ENCODE assay signal across 14 mouse cellular contexts in the genomic region with DNA sequence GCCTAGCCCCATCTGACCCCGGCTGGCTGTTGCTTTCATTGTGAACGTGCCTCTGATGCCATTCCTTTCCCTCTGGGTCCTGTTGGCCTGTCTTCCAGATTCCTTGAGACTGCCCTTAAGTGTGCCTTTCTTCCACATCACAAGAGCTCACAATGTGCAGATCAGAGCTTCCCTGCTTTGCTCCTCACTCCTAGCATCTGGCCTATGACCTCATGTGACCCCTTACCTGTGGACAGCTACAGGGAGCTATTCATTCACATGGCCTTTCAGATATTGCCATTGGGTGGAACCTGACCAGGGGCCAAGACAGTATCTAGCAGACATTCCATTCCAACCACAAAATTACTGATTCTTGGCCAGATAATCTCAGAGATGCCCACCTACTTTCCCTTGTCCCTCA.
"Had no signal": no experiment of that assay in that cellular context is flagged by ENCODE, and none has a peak within 500 bp of the region (broad histone marks: within the 10 kb centered on the region; RNA-seq: fewer than 3 reads in every experiment).

No protein-coding gene starts in this region.

- H3K4me3 ChIP-seq: megakaryocyte, embryonic 14.5 days; midbrain, embryonic 10.5 days; midbrain, embryonic 13.5 days; myocyte; neural tube, embryonic 13.5 days had no signal

- H3K27ac ChIP-seq: liver, embryonic 14.5 days; midbrain, embryonic 10.5 days; midbrain, embryonic 13.5 days; neural tube, embryonic 13.5 days had no signal

- DNase-seq: kidney, adult 18-20 months; kidney, postnatal 14 days; kidney, postnatal 4 days; layer of hippocampus, adult 9-11 months; thymus, adult 18-20 months; thymus, postnatal 36 days had no signal

- H3K36me3 ChIP-seq: midbrain, embryonic 10.5 days; midbrain, embryonic 13.5 days; neural tube, embryonic 13.5 days had no signal

- H3K9ac ChIP-seq: liver, embryonic 14.5 days; midbrain, embryonic 13.5 days; neural tube, embryonic 13.5 days had no signal

- H3K4me1 ChIP-seq: megakaryocyte, embryonic 14.5 days; midbrain, embryonic 10.5 days; midbrain, embryonic 13.5 days had no signal

- ATAC-seq: intestine, embryonic 16.5 days; midbrain, embryonic 13.5 days; midbrain, embryonic 16.5 days had no signal

- H3K9me3 ChIP-seq: midbrain, embryonic 10.5 days; midbrain, embryonic 13.5 days; neural tube, embryonic 13.5 days had no signal

- H3K4me2 ChIP-seq: midbrain, embryonic 13.5 days; neural tube, embryonic 13.5 days had no signal

- H3K27me3 ChIP-seq: midbrain, embryonic 13.5 days; neural tube, embryonic 13.5 days had no signal
